Mouse (Mus musculus): Measurements from ENCODE around the gene Zfp526. TPM values are rescaled to one million over a fixed set of nuclear protein-coding genes. Genes with fewer than 3 reads are reported as not detected.

Zfp526 gene
- polyA plus RNA-seq, 1 experiment from 2014 or later: 2.2 TPM

DNA sequence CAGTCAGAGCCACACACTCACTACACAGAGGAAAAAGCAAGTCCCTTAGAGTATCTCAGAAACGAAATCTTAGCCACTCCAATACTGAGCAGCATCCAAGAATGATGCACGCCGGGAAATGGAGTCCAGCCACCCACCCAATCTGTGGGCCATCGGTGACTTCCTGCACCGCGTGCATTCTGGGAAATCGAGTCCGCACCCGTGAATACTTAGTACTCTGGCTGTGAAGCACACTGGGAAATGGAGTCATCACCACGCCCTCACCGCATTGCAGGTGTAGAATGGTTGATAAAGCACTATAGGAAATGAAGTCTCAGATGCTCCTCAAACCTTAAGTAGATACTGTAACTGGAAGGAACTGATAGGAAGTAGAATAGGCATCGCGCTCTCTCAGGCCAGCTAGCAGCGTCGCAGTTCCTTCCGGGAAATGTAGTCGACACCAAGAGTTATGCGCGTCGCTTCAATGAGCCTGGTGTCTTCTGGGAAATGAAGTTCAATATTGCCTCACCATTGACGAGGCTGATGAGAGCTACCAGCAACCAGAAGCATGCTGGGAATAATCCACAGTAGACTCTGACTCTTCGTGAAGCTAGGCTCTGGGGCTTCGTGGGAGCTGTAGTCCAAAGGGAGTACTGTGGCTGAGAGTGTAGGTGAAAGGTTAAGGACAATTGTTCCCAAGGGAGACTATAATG lies 16.9 kb downstream of the Zfp526 start:
- peak; percentile 99 for DNase-seq (ENCODE audit: low spot score)
- TF ChIP-seq CTCF (IDR thresholded peaks at IDR 0.05) (no peak), EP300 (IDR thresholded peaks at IDR 0.05) (peak; percentile 65)
- H3K4me3 ChIP-seq (ENCODE audit: low read depth, low read length): peak overlapping the region; percentile 98
- no peaks in the 10 kb centered on the region for H3K36me3 ChIP-seq (ENCODE audit: insufficient read depth, low read length)
- no peak overlapping the region for H3K9ac ChIP-seq (replicated peaks; ENCODE audit: low read depth)
- peak overlapping the region; percentile 75 for H3K4me2 ChIP-seq (replicated peaks; ENCODE audit: low read depth, low read length)
- under 1% methylated on average over 23 of the region's 23 CpGs for WGBS
- no peaks in the 10 kb centered on the region for H3K27me3 ChIP-seq (replicated peaks; ENCODE audit: insufficient read depth, low read length)
- peaks cover 7% of the 10 kb centered on the region for H3K4me1 ChIP-seq (ENCODE audit: insufficient read depth, low read depth, low read length)
- H3K27ac ChIP-seq (ENCODE audit: low read length): peak overlapping the region; percentile 82
- peak; percentile 89 for ATAC-seq
- H3K9me3 ChIP-seq (ENCODE audit: low read length): no peaks in the 10 kb centered on the region

DNA sequence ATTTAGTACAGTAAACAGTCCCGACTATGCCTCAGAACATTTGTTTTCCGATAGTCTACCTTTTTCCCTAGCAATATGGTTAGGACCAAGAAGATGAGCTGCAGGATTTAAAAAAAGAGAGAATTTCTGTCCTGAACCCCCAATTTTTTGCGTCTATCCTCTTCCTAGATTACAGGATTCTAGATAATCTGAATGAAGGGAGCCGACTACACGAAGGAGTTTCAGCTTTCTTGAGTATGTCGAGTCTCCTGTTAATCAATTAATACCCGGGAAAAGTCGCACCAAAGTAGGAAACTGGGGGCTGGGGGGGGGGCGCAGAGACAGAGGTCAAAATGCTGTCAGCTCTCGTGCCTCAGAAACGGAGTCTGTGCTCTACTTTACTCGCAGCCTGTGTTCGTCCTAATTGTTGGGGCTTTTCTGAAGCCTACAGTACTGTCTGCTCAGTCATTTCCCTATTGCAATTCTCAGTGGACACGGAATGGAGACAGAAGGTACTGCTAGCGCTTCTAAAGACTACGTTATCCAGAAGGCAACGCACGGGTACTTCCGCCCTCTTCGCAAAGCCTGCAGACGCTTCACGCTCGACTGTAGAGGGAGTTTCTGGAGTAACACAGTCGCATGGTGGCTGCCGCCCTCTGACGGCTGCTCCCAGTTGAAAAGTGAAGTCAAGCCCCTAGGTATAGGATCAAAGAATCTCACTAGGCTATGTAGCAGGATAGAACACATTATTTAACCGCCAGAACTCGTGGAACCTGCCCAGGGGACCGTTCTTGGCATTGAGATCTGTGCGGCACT lies 17.8 kb downstream of the Zfp526 start:
- no peak overlapping the region for H3K9ac ChIP-seq (replicated peaks; ENCODE audit: low read depth)
- TF ChIP-seq EP300 (IDR thresholded peaks at IDR 0.05) (no peak), CTCF (IDR thresholded peaks at IDR 0.05) (peak; percentile 88)
- WGBS: 2% methylated on average over 30 of the region's 30 CpGs
- H3K4me1 ChIP-seq (ENCODE audit: insufficient read depth, low read depth, low read length): peaks cover 7% of the 10 kb centered on the region
- peak overlapping the region; percentile 98 for H3K4me3 ChIP-seq (ENCODE audit: low read depth, low read length)
- no peaks in the 10 kb centered on the region for H3K27me3 ChIP-seq (replicated peaks; ENCODE audit: insufficient read depth, low read length)
- DNase-seq (ENCODE audit: low spot score) (peak; percentile 98), ATAC-seq (peak; percentile 52)
- H3K4me2 ChIP-seq (replicated peaks; ENCODE audit: low read depth, low read length): peak overlapping the region; percentile 75
- H3K36me3 ChIP-seq (ENCODE audit: insufficient read depth, low read length): no peaks in the 10 kb centered on the region
- no peaks in the 10 kb centered on the region for H3K9me3 ChIP-seq (ENCODE audit: low read length)
- H3K27ac ChIP-seq (ENCODE audit: low read length): peak overlapping the region; percentile 82

- Histone ChIP-seq H3K9me3 (ENCODE audit: low read length) (no peaks in the 10 kb centered on the region), H3K4me3 (ENCODE audit: low read depth, low read length) (no peak overlapping the region), H3K27me3 (replicated peaks; ENCODE audit: insufficient read depth, low read length) (no peaks in the 10 kb centered on the region), H3K36me3 (ENCODE audit: insufficient read depth, low read length) (peaks cover 4% of the 10 kb centered on the region), H3K4me1 (ENCODE audit: insufficient read depth, low read depth, low read length) (peaks cover 4% of the 10 kb centered on the region), H3K4me2 (replicated peaks; ENCODE audit: low read depth, low read length) (no peak overlapping the region), H3K9ac (replicated peaks; ENCODE audit: low read depth) (no peak overlapping the region), H3K27ac (ENCODE audit: low read length) (no peak overlapping the region)
- TF ChIP-seq CTCF (IDR thresholded peaks at IDR 0.05) (no peak), EP300 (IDR thresholded peaks at IDR 0.05) (no peak)
- DNase-seq (ENCODE audit: low spot score) (no peak), ATAC-seq (no peak)
- WGBS: 61% methylated on average over 7 of the region's 7 CpGs
These were observed 19.4 kb downstream of the Zfp526 start for GRCm38 (mm10) chr7:25240631-25241030.

DNA sequence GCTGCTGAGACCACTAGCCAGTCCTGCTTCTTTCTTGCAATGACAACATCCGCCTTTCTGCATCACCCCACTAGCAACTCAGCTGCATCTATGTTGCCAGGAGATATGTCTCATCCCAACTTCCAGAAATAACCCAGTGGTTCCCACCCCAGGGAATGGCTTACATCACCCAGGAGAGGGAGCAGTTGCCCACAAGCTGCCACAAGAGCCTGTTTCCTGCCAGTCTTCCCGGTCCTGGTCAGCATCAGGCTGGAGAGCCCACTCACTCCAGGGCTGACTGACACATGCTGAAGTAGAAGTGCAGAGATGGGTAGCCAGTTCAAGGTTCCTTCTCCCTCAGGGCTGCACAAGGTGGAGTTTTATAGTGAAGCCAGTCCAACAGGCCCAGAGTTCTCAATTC lies 19.8 kb downstream of the Zfp526 start:
- WGBS: 31% methylated on average over 2 of the region's 2 CpGs
- no peak overlapping the region for H3K27ac ChIP-seq (ENCODE audit: low read length)
- H3K4me1 ChIP-seq (ENCODE audit: insufficient read depth, low read depth, low read length): peaks cover 2% of the 10 kb centered on the region
- TF ChIP-seq CTCF (IDR thresholded peaks at IDR 0.05) (peak; percentile 91), EP300 (IDR thresholded peaks at IDR 0.05) (no peak)
- no peak for ATAC-seq
- peaks cover 4% of the 10 kb centered on the region for H3K36me3 ChIP-seq (ENCODE audit: insufficient read depth, low read length)
- no peak overlapping the region for H3K4me2 ChIP-seq (replicated peaks; ENCODE audit: low read depth, low read length)
- H3K4me3 ChIP-seq (ENCODE audit: low read depth, low read length): no peak overlapping the region
- no peak overlapping the region for H3K9ac ChIP-seq (replicated peaks; ENCODE audit: low read depth)
- no peaks in the 10 kb centered on the region for H3K27me3 ChIP-seq (replicated peaks; ENCODE audit: insufficient read depth, low read length)
- DNase-seq (ENCODE audit: low spot score): peak; percentile 90
- H3K9me3 ChIP-seq (ENCODE audit: low read length): no peaks in the 10 kb centered on the region

- Histone ChIP-seq H3K27me3 (replicated peaks; ENCODE audit: insufficient read depth, low read length) (no peaks in the 10 kb centered on the region), H3K27ac (ENCODE audit: low read length) (no peak overlapping the region), H3K36me3 (ENCODE audit: insufficient read depth, low read length) (peaks cover 4% of the 10 kb centered on the region), H3K9me3 (ENCODE audit: low read length) (no peaks in the 10 kb centered on the region), H3K4me2 (replicated peaks; ENCODE audit: low read depth, low read length) (no peak overlapping the region), H3K4me1 (ENCODE audit: insufficient read depth, low read depth, low read length) (peaks cover 24% of the 10 kb centered on the region), H3K4me3 (ENCODE audit: low read depth, low read length) (no peak overlapping the region), H3K9ac (replicated peaks; ENCODE audit: low read depth) (no peak overlapping the region)
- DNase-seq (ENCODE audit: low spot score) (no peak), ATAC-seq (no peak)
- 92% methylated on average over 4 of the region's 4 CpGs for WGBS
- TF ChIP-seq EP300 (IDR thresholded peaks at IDR 0.05): no peak
These were observed 22.1 kb downstream of the Zfp526 start for GRCm38 (mm10) chr7:25243361-25243760.

DNA sequence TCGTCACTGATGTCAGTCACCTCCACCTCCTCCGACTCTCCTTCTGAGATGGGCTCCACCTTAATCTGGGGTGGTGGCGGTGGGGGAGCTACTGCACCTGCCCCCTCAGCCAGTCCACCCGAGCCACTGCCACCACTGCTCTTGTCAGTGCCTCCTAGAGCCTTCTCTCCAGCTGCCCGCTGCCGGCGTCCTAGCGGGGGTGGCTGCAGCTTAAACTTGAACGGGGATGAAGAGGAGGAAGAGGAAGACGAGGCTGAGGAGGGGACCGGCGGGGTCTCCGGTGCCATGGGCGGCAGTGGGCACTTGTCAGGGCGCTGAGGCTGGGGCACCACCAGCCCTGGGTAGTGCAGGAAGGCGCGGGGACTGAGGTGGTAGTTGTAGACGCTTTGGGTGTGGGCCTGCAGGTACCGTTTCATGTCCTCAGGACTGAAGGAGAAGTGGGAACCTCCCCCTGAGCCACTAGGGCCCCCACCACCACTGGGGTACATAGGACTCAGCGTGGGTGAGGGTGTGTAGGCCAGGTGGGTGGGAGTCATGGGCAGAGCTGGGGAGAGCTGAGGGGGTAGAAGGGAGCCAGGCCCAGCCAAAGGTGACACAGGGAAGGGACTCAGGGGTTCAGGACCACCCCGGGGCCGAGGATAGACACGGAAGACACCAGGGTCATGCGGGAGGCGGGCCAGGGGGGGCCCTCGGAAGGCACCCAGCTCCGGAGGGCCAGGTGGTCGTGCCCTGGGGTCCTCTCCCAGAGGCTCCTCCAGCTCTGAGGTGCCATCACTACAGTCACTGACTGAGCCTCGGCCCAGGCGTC lies 23.5 kb downstream of the Zfp526 start:
- Histone ChIP-seq H3K4me2 (replicated peaks; ENCODE audit: low read depth, low read length) (no peak overlapping the region), H3K36me3 (ENCODE audit: insufficient read depth, low read length) (peaks cover 4% of the 10 kb centered on the region), H3K4me3 (ENCODE audit: low read depth, low read length) (no peak overlapping the region), H3K4me1 (ENCODE audit: insufficient read depth, low read depth, low read length) (peaks cover 26% of the 10 kb centered on the region), H3K9me3 (ENCODE audit: low read length) (no peaks in the 10 kb centered on the region), H3K27ac (ENCODE audit: low read length) (no peak overlapping the region), H3K27me3 (replicated peaks; ENCODE audit: insufficient read depth, low read length) (no peaks in the 10 kb centered on the region), H3K9ac (replicated peaks; ENCODE audit: low read depth) (no peak overlapping the region)
- DNase-seq (ENCODE audit: low spot score) (no peak), ATAC-seq (no peak)
- TF ChIP-seq EP300 (IDR thresholded peaks at IDR 0.05) (no peak), CTCF (IDR thresholded peaks at IDR 0.05) (no peak)
- WGBS: 85% methylated on average over 30 of the region's 30 CpGs

All from lung, postnatal 0 days (tissue).